Mouse (Mus musculus) ES-E14 (cell line): ENCODE measurements around the gene Svep1.

Experiments
- CHD2 ChIP-seq: IDR thresholded peaks from 2 replicates; pipeline ENCODE4 v1.6.1; 2014; ENCODE audit warnings: mild to moderate bottlenecking, low read depth, low read length, inconsistent platforms
- HCFC1 ChIP-seq: IDR thresholded peaks from 2 replicates; pipeline ENCODE4 v1.6.1; 2012; ENCODE audit warnings: low read length, inconsistent platforms, borderline replicate concordance; ENCODE audit not compliant: insufficient read depth
- MAFK ChIP-seq: IDR thresholded peaks from 2 replicates; pipeline ENCODE4 v1.6.1; 2014; ENCODE audit warnings: mild to moderate bottlenecking, low read depth, low read length, inconsistent platforms; ENCODE audit not compliant: insufficient read depth
- ZC3H11A ChIP-seq: IDR thresholded peaks from 2 replicates; pipeline ENCODE4 v1.6.1; 2012; ENCODE audit warnings: low read depth, mild to moderate bottlenecking, inconsistent platforms, low read length, borderline replicate concordance

GRCm38 (mm10) chr4:58150301-58150700 is 56.4 kb downstream of the Svep1 start:
- TF ChIP-seq ZC3H11A (no peak), CHD2 (no peak), MAFK (no peak), HCFC1 (no peak)
